Mouse (Mus musculus) spleen, adult 2 months (tissue): Measurements from ENCODE around the gene Sgca.

Experiments used
- CTCF ChIP-seq: fragments of 200-500 bp; IDR thresholded peaks from 2 replicates; pipeline ENCODE4 v1.5.1; 2011; ENCODE audit warnings: mild to moderate bottlenecking, inconsistent platforms; ENCODE audit not compliant: insufficient read depth, insufficient read length, insufficient replicate concordance; ENCODE audit errors: extremely low read depth
- POLR2A ChIP-seq: fragments of 200-500 bp; IDR thresholded peaks from 2 replicates; pipeline ENCODE4 v1.6.1; 2011; ENCODE audit warnings: low read depth, low read length, inconsistent platforms

DNA sequence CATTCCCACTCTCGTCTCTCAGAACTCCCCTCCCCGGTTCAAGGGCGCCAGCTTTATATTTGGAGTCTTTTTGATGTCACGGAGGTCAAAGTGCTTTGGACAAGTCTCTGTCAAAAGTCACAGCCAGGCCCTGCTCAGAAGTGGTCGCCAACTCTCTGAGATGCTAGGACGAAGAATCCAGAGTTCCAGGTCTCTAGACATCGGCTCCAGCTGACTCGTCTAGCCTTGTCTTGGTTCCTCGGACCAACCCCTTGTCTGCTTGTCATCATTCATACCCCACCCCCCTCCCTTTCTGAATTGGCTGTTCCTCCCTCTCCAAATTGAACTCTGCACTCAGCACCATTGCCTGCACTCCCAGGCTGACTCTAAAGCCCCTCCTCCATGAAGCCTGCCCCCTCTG is 46.5 kb downstream of the Sgca start:
- no peak for TF ChIP-seq CTCF
- TF ChIP-seq POLR2A, result no peak
